Mouse (Mus musculus): ENCODE results near the gene Psmd4.

- TF ChIP-seq CTCF (IDR thresholded peaks at IDR 0.05) (no peak), POLR2A (IDR thresholded peaks at IDR 0.05; ENCODE audit: insufficient read depth, low read depth, low read length) (no peak), EP300 (IDR thresholded peaks at IDR 0.05; ENCODE audit: insufficient read depth, low read depth, low read length) (no peak)
Observed at GRCm38 (mm10) chr3:95065553-95065952, 23.1 kb upstream of the Psmd4 start.

Measured in heart, adult 2 months (tissue).